Mouse (Mus musculus): ENCODE results near the gene Gpr153.

GRCm38 (mm10) chr4:152267748-152268369 lies 6.2 kb upstream of the Gpr153 start:
- no peak for TF ChIP-seq CTCF (IDR thresholded peaks at IDR 0.05; ENCODE audit: low read depth, low read length)
- no peak for TF ChIP-seq POLR2A (IDR thresholded peaks at IDR 0.05; ENCODE audit: insufficient read depth, low read length)

All from ES-Bruce4 (cell line).